In genomic region chr13:54799701-54800100, GRCm38 (mm10) we compare ENCODE assay signal across 8 mouse cellular contexts. TPM values are rescaled to one million over a fixed set of nuclear protein-coding genes. Genes with fewer than 3 reads are reported as not detected.
DNase-seq lines count a peak whose midpoint lies in the region; ATAC-seq and TF ChIP-seq lines count a peak whose summit lies in the region.

No protein-coding gene starts in this region.

- no peak overlapping the region for H3K27ac ChIP-seq in CH12.LX (ENCODE audit: insufficient read depth, low read depth)
- H3K27ac ChIP-seq in heart, embryonic 14.5 days (replicated peaks in 1 of 2; ENCODE audit: control insufficient read depth in 1 of 2, insufficient read depth in 1 of 2, low read depth in 2 of 2, low read length in 2 of 2), result no peak overlapping the region
- H3K27ac ChIP-seq in olfactory bulb, adult 2 months (ENCODE audit: insufficient read depth, low read depth, low read length), result no peak overlapping the region

- H3K4me2 ChIP-seq in CH12.LX (ENCODE audit: insufficient read depth, low read depth, poor library complexity, severe bottlenecking), result peak overlapping the region; percentile 63; the same call in 1 of the 2 replicates
- H3K4me2 ChIP-seq in heart, embryonic 14.5 days (ENCODE audit: low read length), result peak overlapping the region; percentile 60

- 8% methylated on average over 9 of the region's 9 CpGs for WGBS in heart, embryonic 14.5 days
- WGBS in lung, adult 2 months, result 13% methylated on average over 9 of the region's 9 CpGs
- WGBS in olfactory bulb, adult 2 months, result 15% methylated on average over 9 of the region's 9 CpGs

- no peaks in the 10 kb centered on the region for H3K79me2 ChIP-seq in CH12.LX (replicated peaks; ENCODE audit: control insufficient read depth, extremely low read depth, insufficient read depth, poor library complexity, severe bottlenecking)

- peak; percentile 98 for TF ChIP-seq RAD21 in CH12.LX (IDR thresholded peaks at IDR 0.05; ENCODE audit: low read depth, low read length)

- H3K36me3 ChIP-seq in CH12.LX (replicated peaks in 1 of 2; ENCODE audit: control insufficient read depth in 1 of 2, insufficient read depth in 1 of 2, low read length in 1 of 2), result no peaks in the 10 kb centered on the region
- no peaks in the 10 kb centered on the region for H3K36me3 ChIP-seq in heart, embryonic 14.5 days (ENCODE audit: control insufficient read depth, insufficient read depth, low read length)

- no peaks in the 10 kb centered on the region for H3K4me1 ChIP-seq in CH12.LX (ENCODE audit: control insufficient read depth in 1 of 2, insufficient read depth in 2 of 2)
- 0 out of 4 replicates have a peak, but pooled peaks cover 0 to 2% of the 10 kb centered on the region in 2 experiments for H3K4me1 ChIP-seq in heart, embryonic 14.5 days (ENCODE audit: control insufficient read depth in 2 of 2, insufficient read depth in 2 of 2, low read length in 2 of 2)
- H3K4me1 ChIP-seq in lung, adult 2 months (ENCODE audit: control insufficient read depth, insufficient read depth, low read length), result no peaks in the 10 kb centered on the region
- H3K4me1 ChIP-seq in olfactory bulb, adult 2 months (ENCODE audit: control insufficient read depth, insufficient read depth, low read length), result peaks cover 2% of the 10 kb centered on the region; the same call in 1 of the 2 replicates

- peak; percentile 74 for DNase-seq in CH12.LX (ENCODE audit: extremely low read depth)
- peak; percentile 90 for DNase-seq in brain, embryonic 14.5 days (ENCODE audit: low read depth)
- DNase-seq in fibroblast of lung, adult 2 months (ENCODE audit: low read depth), result peak; percentile 27
- DNase-seq in kidney, postnatal 25 days, result peak; percentile 74 to 83
- peak; percentile 61 for DNase-seq in lung, adult 2 months
- peak; percentile 59 for DNase-seq in testis, postnatal 14 days (ENCODE audit: low spot score)

- H3K9me3 ChIP-seq in CH12.LX (replicated peaks; ENCODE audit: low read length), result peaks cover 6% of the 10 kb centered on the region
- H3K9me3 ChIP-seq in heart, embryonic 14.5 days (ENCODE audit: control insufficient read depth, low read length), result no peaks in the 10 kb centered on the region

- TF ChIP-seq CTCF in CH12.LX (conservative IDR thresholded peaks at IDR 0.05 in 1 of 2, IDR thresholded peaks at IDR 0.05 in 1 of 2; ENCODE audit: low read depth in 2 of 2, low read length in 2 of 2), result peak; percentile 93 to 96
- peak; percentile 95 for TF ChIP-seq CTCF in brain, embryonic 14.5 days (IDR thresholded peaks at IDR 0.05; ENCODE audit: borderline replicate concordance, extremely low read depth, insufficient read depth, insufficient read length)
- TF ChIP-seq CTCF in lung, adult 2 months (IDR thresholded peaks at IDR 0.05; ENCODE audit: insufficient read depth, low read length), result peak; percentile 95
- TF ChIP-seq CTCF in olfactory bulb, adult 2 months (IDR thresholded peaks at IDR 0.05; ENCODE audit: insufficient read depth, low read depth, low read length), result peak; percentile 86

- ATAC-seq in heart, embryonic 14.5 days (ENCODE audit: insufficient number of reproducible peaks, insufficient read depth, low FRiP score, low read depth), result no peak

- TF ChIP-seq POLR2A in CH12.LX (IDR thresholded peaks at IDR 0.05; ENCODE audit: low read depth, low read length), result no peak
- no peak for TF ChIP-seq POLR2A in brain, embryonic 14.5 days (IDR thresholded peaks at IDR 0.05; ENCODE audit: borderline replicate concordance, extremely low read depth, insufficient read depth, insufficient read length, poor library complexity, severe bottlenecking)
- TF ChIP-seq POLR2A in lung, adult 2 months (IDR thresholded peaks at IDR 0.05; ENCODE audit: borderline replicate concordance, extremely low read depth, low read depth, low read length), result 0 out of 2 replicates have a peak, but pooled peaks have one; percentile 11
- no peak for TF ChIP-seq POLR2A in olfactory bulb, adult 2 months (IDR thresholded peaks at IDR 0.05; ENCODE audit: insufficient read depth, low read depth, low read length)

- no peak overlapping the region for H3K4me3 ChIP-seq in CH12.LX (replicated peaks in 1 of 3; ENCODE audit: low read depth in 2 of 3, low read length in 2 of 3, poor library complexity in 1 of 3)
- H3K4me3 ChIP-seq in heart, embryonic 14.5 days (ENCODE audit: control insufficient read depth in 1 of 2, insufficient read depth in 1 of 2, low read depth in 1 of 2, low read length in 2 of 2), result peak overlapping the region; percentile 18 to 24; a peak in 2 of 4 replicates
- H3K4me3 ChIP-seq in lung, adult 2 months (replicated peaks; ENCODE audit: extremely low read depth, low read depth, low read length), result no peak overlapping the region
- H3K4me3 ChIP-seq in olfactory bulb, adult 2 months (ENCODE audit: insufficient read depth, low read depth, low read length), result no peak overlapping the region

- TF ChIP-seq EP300 in CH12.LX (IDR thresholded peaks at IDR 0.05; ENCODE audit: low read length), result no peak

- dilution Hi-C loops in CH12.LX (cut with MboI; ENCODE audit: extremely low pct_ligation_motif_present, extremely low pct_unique_long_range_greater_than_20kb, low sequenced_read_pairs), result no loop called here

- in situ Hi-C loops in CH12.LX (cut with MboI; ENCODE audit: low pct_ligation_motif_present, low pct_unique_long_range_greater_than_20kb, low sequenced_read_pairs), result loop anchor here (10.0 kb wide), 1 partner anchor 375 kb away; no protein-coding TSS in a partner anchor

- H3K9ac ChIP-seq in CH12.LX (ENCODE audit: insufficient read depth, low read depth), result no peak overlapping the region
- no peak overlapping the region for H3K9ac ChIP-seq in heart, embryonic 14.5 days (ENCODE audit: low read length)

- H3K27me3 ChIP-seq in CH12.LX (replicated peaks), result peaks cover 77% of the 10 kb centered on the region
- peaks cover 19% of the 10 kb centered on the region; the same call in 1 of the 2 replicates for H3K27me3 ChIP-seq in heart, embryonic 14.5 days (ENCODE audit: control insufficient read depth, insufficient read depth, low read length)

TF ChIP-seq in CH12.LX, 34 proteins besides CTCF, POLR2A, EP300 and RAD21:
- TF ChIP-seq GABPA (IDR thresholded peaks at IDR 0.05; ENCODE audit: insufficient replicate concordance, low read depth, low read length) (no peak), SIN3A (IDR thresholded peaks at IDR 0.05; ENCODE audit: low read length) (peak; percentile 42; the same call in 1 of the 2 replicates), CHD1 (IDR thresholded peaks at IDR 0.05; ENCODE audit: low read depth, low read length) (no peak), POLR2AphosphoS2 (IDR thresholded peaks at IDR 0.05; ENCODE audit: low read depth, low read length) (no peak), MYC (IDR thresholded peaks at IDR 0.05; ENCODE audit: low read depth, low read length) (0 out of 2 replicates have a peak, but pooled peaks have one; percentile 38), BHLHE40 (IDR thresholded peaks at IDR 0.05; ENCODE audit: low read depth, low read length) (no peak), SMC3 (IDR thresholded peaks at IDR 0.05; ENCODE audit: low read depth, low read length) (peak; percentile 97), ZC3H11A (IDR thresholded peaks at IDR 0.05; ENCODE audit: low read depth, low read length) (peak; percentile 78), NELFE (IDR thresholded peaks at IDR 0.05; ENCODE audit: low read depth, low read length) (peak; percentile 53; the same call in 1 of the 2 replicates)

RNA-seq across cellular contexts. Expression of gene Tspan17, which starts 10.5 kb away (rescaled TPM):
- 0.63 and 0.68 TPM in 2 replicates for total RNA-seq in CH12.LX (2012; rRNA removed)
- 0.19 TPM in 1 of 2 replicates, not detected in the other for total RNA-seq in CH12.LX (2014; rRNA removed)
- 0.61 and 0.91 TPM in 2 replicates for polyA plus RNA-seq in CH12.LX (2012; ENCODE audit: insufficient read length, low read depth)
- 14.4 and 23.1 TPM in 2 replicates for polyA plus RNA-seq in brain, embryonic 14.5 days (2012; rRNA removed)
- polyA plus RNA-seq in heart, embryonic 14.5 days (2014; fragmentation: Nextera tagmentation; extraction: Ambion mirVana), result 3.5 and 4.2 TPM in 2 replicates
- 32.1 and 34.7 TPM in 2 replicates for polyA plus RNA-seq in lung, adult 2 months (2012; rRNA removed)
- not detected in 2 replicates for polyA plus RNA-seq in olfactory bulb, adult 2 months (2012; ENCODE audit: insufficient read depth, insufficient read length, low replicate concordance, missing spikeins)

RNA-seq across cellular contexts. Expression of gene Eif4e1b, which starts 15.9 kb away (rescaled TPM):
- total RNA-seq in CH12.LX (2012; rRNA removed), result not detected in 2 replicates
- total RNA-seq in CH12.LX (2014; rRNA removed), result not detected in 2 replicates
- not detected in 2 replicates for polyA plus RNA-seq in CH12.LX (2012; ENCODE audit: insufficient read length, low read depth)
- not detected in 2 replicates for polyA plus RNA-seq in brain, embryonic 14.5 days (2012; rRNA removed)
- polyA plus RNA-seq in heart, embryonic 14.5 days (2014; fragmentation: Nextera tagmentation; extraction: Ambion mirVana), result not detected in 2 replicates
- not detected in 2 replicates for polyA plus RNA-seq in lung, adult 2 months (2012; rRNA removed)
- not detected in 2 replicates for polyA plus RNA-seq in olfactory bulb, adult 2 months (2012; ENCODE audit: insufficient read depth, insufficient read length, low replicate concordance, missing spikeins)

RNA-seq across cellular contexts. Expression of gene Sncb, which starts 33.3 kb away (rescaled TPM):
- total RNA-seq in CH12.LX (2012; rRNA removed) (not detected in 2 replicates), CH12.LX (2014; rRNA removed) (not detected in 2 replicates)
- not detected in 2 replicates for polyA plus RNA-seq in CH12.LX (2012; ENCODE audit: insufficient read length, low read depth)
- 45.8 and 73.6 TPM in 2 replicates for polyA plus RNA-seq in brain, embryonic 14.5 days (2012; rRNA removed)
- polyA plus RNA-seq in heart, embryonic 14.5 days (2014; fragmentation: Nextera tagmentation; extraction: Ambion mirVana), result not detected in 2 replicates
- not detected in 2 replicates for polyA plus RNA-seq in lung, adult 2 months (2012; rRNA removed)
- not detected in 2 replicates for polyA plus RNA-seq in olfactory bulb, adult 2 months (2012; ENCODE audit: insufficient read depth, insufficient read length, low replicate concordance, missing spikeins)

RNA-seq across cellular contexts. Expression of gene Gprin1, which starts 50.0 kb away (rescaled TPM):
- total RNA-seq in CH12.LX (2012; rRNA removed) (not detected in 2 replicates), CH12.LX (2014; rRNA removed) (not detected in 2 replicates)
- polyA plus RNA-seq in CH12.LX (2012; ENCODE audit: insufficient read length, low read depth), result not detected in 2 replicates
- 77.7 and 109 TPM in 2 replicates for polyA plus RNA-seq in brain, embryonic 14.5 days (2012; rRNA removed)
- polyA plus RNA-seq in heart, embryonic 14.5 days (2014; fragmentation: Nextera tagmentation; extraction: Ambion mirVana), result 0.08 and 0.12 TPM in 2 replicates
- 0.07 and 0.09 TPM in 2 replicates for polyA plus RNA-seq in lung, adult 2 months (2012; rRNA removed)
- polyA plus RNA-seq in olfactory bulb, adult 2 months (2012; ENCODE audit: insufficient read depth, insufficient read length, low replicate concordance, missing spikeins), result not detected in 2 replicates

Comparison
In these comparisons a context has a peak if more than half of its experiments do, and no peak if none do; other contexts are left out.
1. DNase-seq: peak in every context shown above with its lines; median percentile 90 in brain, embryonic 14.5 days; 78 in kidney, postnatal 25 days; 74 in CH12.LX; 61 in lung, adult 2 months; 59 in testis, postnatal 14 days; 27 in fibroblast of lung, adult 2 months.
2. H3K4me3 ChIP-seq: peak in heart, embryonic 14.5 days (2 of 2); none in CH12.LX (0 of 3), lung, adult 2 months (single experiment) and olfactory bulb, adult 2 months (single experiment).
3. RNA of gene Sncb, which starts 33.3 kb away (polyA plus RNA-seq): 45.8 to 73.6 TPM in brain, embryonic 14.5 days; not detected in CH12.LX, not detected in heart, embryonic 14.5 days, not detected in lung, adult 2 months and not detected in olfactory bulb, adult 2 months; every median in the first group is over 10 times any median in the second.
4. Peak in every context shown above with its lines, with median percentiles within 50 percentile points of each other: CTCF ChIP-seq.